Mouse (Mus musculus) liver, postnatal 0 days (tissue): Measurements from ENCODE around the gene Pum2.

Source experiments
- CTCF ChIP-seq: sonication (generic); IDR thresholded peaks from 2 replicates; pipeline ENCODE4 v1.5.1; 2016; ENCODE audit warnings: antibody characterized with exemption, low read depth
- EP300 ChIP-seq: IDR thresholded peaks from 2 replicates; pipeline ENCODE4 v1.6.1; 2016; ENCODE audit warnings: antibody characterized with exemption, low read depth, mild to moderate bottlenecking

DNA sequence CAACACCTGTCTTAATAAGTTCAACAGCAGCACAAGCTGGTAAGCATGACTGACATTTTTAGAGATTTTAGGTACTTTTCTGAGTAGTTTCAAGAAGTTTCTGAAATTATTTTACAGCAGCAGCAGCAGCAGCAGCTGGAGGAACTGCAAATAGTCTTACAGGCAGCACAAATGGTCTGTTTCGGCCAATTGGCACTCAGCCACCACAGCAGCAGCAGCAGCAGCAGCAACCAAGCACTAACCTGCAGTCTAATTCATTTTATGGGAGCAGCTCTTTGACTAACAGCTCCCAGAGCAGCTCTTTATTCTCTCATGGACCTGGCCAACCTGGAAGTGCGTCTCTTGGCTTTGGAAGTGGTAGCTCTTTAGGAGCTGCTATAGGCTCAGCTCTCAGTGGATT lies 54.8 kb downstream of the Pum2 start:
- TF ChIP-seq CTCF (no peak), EP300 (no peak)
